ENCODE assay signal across 7 mouse cellular contexts in genomic region chr11:55460559-55461018, GRCm38 (mm10). TPM values are rescaled to one million over a fixed set of nuclear protein-coding genes. Genes with fewer than 3 reads are reported as not detected.
DNase-seq lines count a peak whose midpoint lies in the region; ATAC-seq lines count a peak whose summit lies in the region.

No protein-coding gene starts in this region.

- no peaks in the 10 kb centered on the region for H3K36me3 ChIP-seq in forebrain, embryonic 13.5 days (ENCODE audit: poor library complexity, severe bottlenecking)
- no peaks in the 10 kb centered on the region for H3K36me3 ChIP-seq in midbrain, embryonic 11.5 days (ENCODE audit: control insufficient read depth, insufficient read depth, low read length)

- peak; percentile 27 for DNase-seq in right cerebral cortex, adult 18-20 months
- DNase-seq in right cerebral cortex, postnatal 4 days = no peak
- DNase-seq in adipocyte (ENCODE audit: low spot score) = peak; percentile 59
- DNase-seq in kidney, postnatal 25 days = peak; percentile 32 to 67
- DNase-seq in midbrain, embryonic 11.5 days (ENCODE audit: low spot score, missing footprints) = peak; percentile 85
- DNase-seq in layer of hippocampus, adult 18-20 months (ENCODE audit: low spot score in 2 of 2) = no peak

- no peaks in the 10 kb centered on the region for H3K27me3 ChIP-seq in forebrain, embryonic 13.5 days
- no peaks in the 10 kb centered on the region for H3K27me3 ChIP-seq in midbrain, embryonic 11.5 days (ENCODE audit: control insufficient read depth, insufficient read depth, low read length)

- H3K4me1 ChIP-seq in forebrain, embryonic 13.5 days = peaks cover 17% of the 10 kb centered on the region
- H3K4me1 ChIP-seq in midbrain, embryonic 11.5 days (ENCODE audit: control insufficient read depth, insufficient read depth, low read length) = peaks cover 6% of the 10 kb centered on the region; the same call in 1 of the 2 replicates

- WGBS in forebrain, embryonic 13.5 days = under 1% methylated on average over 17 of the region's 17 CpGs
- 2% methylated on average over 17 of the region's 17 CpGs for WGBS in midbrain, embryonic 11.5 days

- no peak overlapping the region for H3K27ac ChIP-seq in forebrain, embryonic 13.5 days
- no peak overlapping the region for H3K27ac ChIP-seq in midbrain, embryonic 11.5 days (ENCODE audit: low read depth, low read length)

- H3K9me3 ChIP-seq in forebrain, embryonic 13.5 days (replicated peaks) = no peaks in the 10 kb centered on the region
- H3K9me3 ChIP-seq in midbrain, embryonic 11.5 days (ENCODE audit: control insufficient read depth, low read length) = no peaks in the 10 kb centered on the region

- peak; percentile 83 for ATAC-seq in forebrain, embryonic 13.5 days
- ATAC-seq in midbrain, embryonic 11.5 days (ENCODE audit: low FRiP score) = peak; percentile 75

- H3K4me2 ChIP-seq in forebrain, embryonic 13.5 days = peak overlapping the region; percentile 74
- H3K4me2 ChIP-seq in midbrain, embryonic 11.5 days = peak overlapping the region; percentile 91

- peak overlapping the region; percentile 71 for H3K9ac ChIP-seq in forebrain, embryonic 13.5 days
- peak overlapping the region; percentile 65 for H3K9ac ChIP-seq in midbrain, embryonic 11.5 days (ENCODE audit: low read length)

- peak overlapping the region; percentile 64 for H3K4me3 ChIP-seq in forebrain, embryonic 13.5 days
- peak overlapping the region; percentile 61 for H3K4me3 ChIP-seq in midbrain, embryonic 11.5 days (ENCODE audit: low read depth, low read length)

RNA-seq across cellular contexts. Expression of gene Atox1, which starts 0.5 kb away (rescaled TPM):
- polyA plus RNA-seq in forebrain, embryonic 13.5 days (2015; fragmentation: Nextera tagmentation; extraction: Ambion mirVana) = 260 and 278 TPM in 2 replicates
- 217 and 224 TPM in 2 replicates for polyA plus RNA-seq in midbrain, embryonic 11.5 days (2014; fragmentation: Nextera tagmentation; extraction: Ambion mirVana)
- total RNA-seq in layer of hippocampus, adult 18-20 months (2021) = 10 to 100 TPM; 93.8 to 94.5 TPM

RNA-seq across cellular contexts. Expression of gene G3bp1, which starts 8.9 kb away (rescaled TPM):
- 182 and 199 TPM in 2 replicates for polyA plus RNA-seq in forebrain, embryonic 13.5 days (2015; fragmentation: Nextera tagmentation; extraction: Ambion mirVana)
- polyA plus RNA-seq in midbrain, embryonic 11.5 days (2014; fragmentation: Nextera tagmentation; extraction: Ambion mirVana) = 241 and 244 TPM in 2 replicates
- 10 to 100 TPM; 34.6 to 34.8 TPM for total RNA-seq in layer of hippocampus, adult 18-20 months (2021)

RNA-seq across cellular contexts. Expression of gene Sparc, which starts 37.6 kb away (rescaled TPM):
- polyA plus RNA-seq in forebrain, embryonic 13.5 days (2015; fragmentation: Nextera tagmentation; extraction: Ambion mirVana) = 273 and 289 TPM in 2 replicates
- polyA plus RNA-seq in midbrain, embryonic 11.5 days (2014; fragmentation: Nextera tagmentation; extraction: Ambion mirVana) = 411 and 428 TPM in 2 replicates
- total RNA-seq in layer of hippocampus, adult 18-20 months (2021) = 100 to 1,000 TPM; 251 to 284 TPM

Comparison
In these comparisons a context has a peak if more than half of its experiments do, and no peak if none do; other contexts are left out.
1. DNase-seq: peak in right cerebral cortex, adult 18-20 months (single experiment), adipocyte (single experiment), kidney, postnatal 25 days (2 of 2) and midbrain, embryonic 11.5 days (single experiment); none in right cerebral cortex, postnatal 4 days (single experiment) and layer of hippocampus, adult 18-20 months (0 of 2).